Mouse (Mus musculus) intestine, embryonic 16.5 days (tissue): ENCODE measurements around the gene Afap1l2. TPM values are rescaled to one million over a fixed set of nuclear protein-coding genes. Genes with fewer than 3 reads are reported as not detected.

Experiments
- ATAC-seq: fragments of 200-750 bp; cut with Nextera tagmentation; 2 replicates; pipeline ENCODE4 v1.8.0; 2017; ENCODE audit warnings: moderate TSS enrichment, moderate library complexity
- H3K27ac ChIP-seq: fragments of 300-500 bp; sonication (generic); 2 replicates; pipeline ENCODE4 v1.5.1; 2014; ENCODE audit warnings: mild to moderate bottlenecking, low read length
- H3K27me3 ChIP-seq: fragments of 300-500 bp; sonication (generic); replicated peaks from 2 replicates; pipeline ENCODE4 v1.6.1; 2014; ENCODE audit warnings: low read length, control low read depth, mixed read lengths; ENCODE audit not compliant: control insufficient read depth, insufficient read depth
- H3K36me3 ChIP-seq: fragments of 300-500 bp; sonication (generic); 2 replicates; pipeline ENCODE4 v1.6.1; 2014; ENCODE audit warnings: low read length, control low read depth; ENCODE audit not compliant: control insufficient read depth, insufficient read depth
- H3K4me1 ChIP-seq: fragments of 300-500 bp; sonication (generic); 2 replicates; pipeline ENCODE4 v1.6.1; 2014; ENCODE audit warnings: low read length, control low read depth, mixed read lengths; ENCODE audit not compliant: control insufficient read depth, insufficient read depth
- H3K4me2 ChIP-seq: fragments of 300-500 bp; sonication (generic); 2 replicates; pipeline ENCODE4 v1.6.1; 2014; ENCODE audit warnings: low read depth, low read length, control low read depth
- H3K4me3 ChIP-seq: fragments of 300-500 bp; sonication (generic); 2 replicates; pipeline ENCODE4 v1.5.1; 2014; ENCODE audit warnings: mild to moderate bottlenecking, low read length
- H3K9ac ChIP-seq: fragments of 300-500 bp; sonication (generic); 2 replicates; pipeline ENCODE4 v1.6.1; 2014; ENCODE audit warnings: low read depth, low read length
- H3K9me3 ChIP-seq: fragments of 300-500 bp; sonication (generic); 2 replicates; pipeline ENCODE4 v1.6.1; 2016; ENCODE audit warnings: low read length, control low read depth; ENCODE audit not compliant: control insufficient read depth
- WGBS: fragments of 180-500 bp; shearing (Covaris S2); extraction: QIAGEN DNeasy Blood & Tissue Kit; methylation state at CpG from one replicate; pipeline ENCODE4 v1.1.7; 2014; 5-methylcytosine and 5-hydroxymethylcytosine counted together
- polyA plus RNA-seq: library from polyadenylated mRNA; unstranded; fragments of >200 nt; fragmentation: Nextera tagmentation; extraction: Ambion mirVana; gene quantifications from 2 replicates; pipeline ENCODE4 v1.2.1, GENCODE M21; 2015

The Afap1l2 gene
- polyA plus RNA-seq, 1 experiment from 2014 or later, result 16.9 TPM

GRCm38 (mm10) chr19:56974159-56974558, 33.9 kb downstream of the Afap1l2 start:
- 68% methylated on average over 4 of the region's 4 CpGs for WGBS
- H3K27ac ChIP-seq, result no peak overlapping the region
- ATAC-seq, result no peak

GRCm38 (mm10) chr19:56972768-56973167, 35.3 kb downstream of the Afap1l2 start:
- no peaks in the 10 kb centered on the region for H3K9me3 ChIP-seq
- H3K4me3 ChIP-seq, result no peak overlapping the region
- H3K4me1 ChIP-seq, result peaks cover 15% of the 10 kb centered on the region
- no peak overlapping the region for H3K27ac ChIP-seq
- ATAC-seq, result no peak
- H3K9ac ChIP-seq, result no peak overlapping the region
- H3K4me2 ChIP-seq, result no peak overlapping the region
- H3K27me3 ChIP-seq, result no peaks in the 10 kb centered on the region
- WGBS, result 69% methylated on average over 2 of the region's 2 CpGs
- no peaks in the 10 kb centered on the region for H3K36me3 ChIP-seq

More at GRCm38 (mm10) chr19:56974159-56974558, 33.9 kb downstream of the Afap1l2 start:
- no peaks in the 10 kb centered on the region for H3K36me3 ChIP-seq
- no peak overlapping the region for H3K4me3 ChIP-seq
- no peak overlapping the region for H3K9ac ChIP-seq
- H3K4me1 ChIP-seq, result peaks cover 19% of the 10 kb centered on the region
- H3K9me3 ChIP-seq, result no peaks in the 10 kb centered on the region
- no peak overlapping the region for H3K4me2 ChIP-seq
- no peaks in the 10 kb centered on the region for H3K27me3 ChIP-seq

- no peak overlapping the region for H3K4me3 ChIP-seq
- H3K4me1 ChIP-seq, result peaks cover 8% of the 10 kb centered on the region; the same call in 1 of the 2 replicates
- no peak overlapping the region for H3K9ac ChIP-seq
- no peaks in the 10 kb centered on the region for H3K36me3 ChIP-seq
- no peaks in the 10 kb centered on the region for H3K27me3 ChIP-seq
- no peaks in the 10 kb centered on the region for H3K9me3 ChIP-seq
- 79% methylated on average over 7 of the region's 7 CpGs for WGBS
- no peak overlapping the region for H3K4me2 ChIP-seq
- ATAC-seq, result no peak
- H3K27ac ChIP-seq, result no peak overlapping the region
Measured at GRCm38 (mm10) chr19:56971347-56971746, 36.7 kb downstream of the Afap1l2 start.

GRCm38 (mm10) chr19:56963876-56964275, 44.2 kb downstream of the Afap1l2 start:
- Histone ChIP-seq H3K4me3 (no peak overlapping the region), H3K9ac (no peak overlapping the region), H3K4me2 (no peak overlapping the region), H3K27ac (no peak overlapping the region), H3K27me3 (no peaks in the 10 kb centered on the region), H3K4me1 (peaks cover 13% of the 10 kb centered on the region), H3K9me3 (no peaks in the 10 kb centered on the region), H3K36me3 (no peaks in the 10 kb centered on the region)
- 53% methylated on average over 5 of the region's 5 CpGs for WGBS
- no peak for ATAC-seq

GRCm38 (mm10) chr19:56959601-56960000, 48.4 kb downstream of the Afap1l2 start:
- Histone ChIP-seq H3K4me2 (no peak overlapping the region), H3K27me3 (no peaks in the 10 kb centered on the region), H3K4me3 (no peak overlapping the region), H3K9ac (no peak overlapping the region), H3K4me1 (peaks cover 30% of the 10 kb centered on the region), H3K36me3 (no peaks in the 10 kb centered on the region), H3K27ac (peak overlapping the region; percentile 69), H3K9me3 (no peaks in the 10 kb centered on the region)
- no peak for ATAC-seq
- WGBS, result 64% methylated on average over 3 of the region's 3 CpGs

- Histone ChIP-seq H3K4me2 (no peak overlapping the region), H3K27ac (peak overlapping the region; percentile 69), H3K36me3 (no peaks in the 10 kb centered on the region), H3K4me3 (no peak overlapping the region), H3K27me3 (no peaks in the 10 kb centered on the region), H3K9ac (no peak overlapping the region), H3K4me1 (peaks cover 31% of the 10 kb centered on the region), H3K9me3 (no peaks in the 10 kb centered on the region)
- peak; percentile 2; the same call in 1 of the 2 replicates for ATAC-seq
- WGBS, result 77% methylated on average over 2 of the region's 2 CpGs
Measured at GRCm38 (mm10) chr19:56959057-56959456, 49.0 kb downstream of the Afap1l2 start.

- Histone ChIP-seq H3K4me1 (peaks cover 35% of the 10 kb centered on the region), H3K36me3 (no peaks in the 10 kb centered on the region), H3K9ac (no peak overlapping the region), H3K4me2 (no peak overlapping the region), H3K9me3 (no peaks in the 10 kb centered on the region), H3K27me3 (no peaks in the 10 kb centered on the region), H3K27ac (peak overlapping the region; percentile 69), H3K4me3 (no peak overlapping the region)
- 17% methylated on average over 6 of the region's 6 CpGs for WGBS
- peak; percentile 72 for ATAC-seq
Measured at GRCm38 (mm10) chr19:56958582-56959021, 49.4 kb downstream of the Afap1l2 start.

GRCm38 (mm10) chr19:56958011-56958410, 50.0 kb downstream of the Afap1l2 start:
- no peak overlapping the region for H3K4me2 ChIP-seq
- no peak overlapping the region for H3K9ac ChIP-seq
- WGBS, result 44% methylated on average over 4 of the region's 4 CpGs
- no peaks in the 10 kb centered on the region for H3K9me3 ChIP-seq
- H3K36me3 ChIP-seq, result no peaks in the 10 kb centered on the region
- H3K4me1 ChIP-seq, result peaks cover 36% of the 10 kb centered on the region
- peak overlapping the region; percentile 40 for H3K27ac ChIP-seq
- 0 out of 2 replicates have a peak, but pooled peaks have one; percentile 26 for ATAC-seq
- no peaks in the 10 kb centered on the region for H3K27me3 ChIP-seq
- H3K4me3 ChIP-seq, result no peak overlapping the region

GRCm38 (mm10) chr19:56955568-56956513, 52.2 kb downstream of the Afap1l2 start:
- no peak overlapping the region; the same call in 1 of the 2 replicates for H3K27ac ChIP-seq
- no peak overlapping the region for H3K4me2 ChIP-seq
- H3K9ac ChIP-seq, result no peak overlapping the region
- no peak overlapping the region for H3K4me3 ChIP-seq
- ATAC-seq, result no peak
- H3K4me1 ChIP-seq, result peaks cover 36% of the 10 kb centered on the region
- 71% methylated on average over 20 of the region's 20 CpGs for WGBS
- H3K36me3 ChIP-seq, result no peaks in the 10 kb centered on the region
- no peaks in the 10 kb centered on the region for H3K9me3 ChIP-seq
- H3K27me3 ChIP-seq, result no peaks in the 10 kb centered on the region
